Mouse (Mus musculus): Measurements from ENCODE around the gene Pcdh15. TPM values are rescaled to one million over a fixed set of nuclear protein-coding genes. Genes with fewer than 3 reads are reported as not detected.

Gene Pcdh15
- polyA plus RNA-seq (2014; fragmentation: Nextera tagmentation; extraction: Ambion mirVana), result 0.09 TPM in 1 of 2 replicates, not detected in the other

DNA sequence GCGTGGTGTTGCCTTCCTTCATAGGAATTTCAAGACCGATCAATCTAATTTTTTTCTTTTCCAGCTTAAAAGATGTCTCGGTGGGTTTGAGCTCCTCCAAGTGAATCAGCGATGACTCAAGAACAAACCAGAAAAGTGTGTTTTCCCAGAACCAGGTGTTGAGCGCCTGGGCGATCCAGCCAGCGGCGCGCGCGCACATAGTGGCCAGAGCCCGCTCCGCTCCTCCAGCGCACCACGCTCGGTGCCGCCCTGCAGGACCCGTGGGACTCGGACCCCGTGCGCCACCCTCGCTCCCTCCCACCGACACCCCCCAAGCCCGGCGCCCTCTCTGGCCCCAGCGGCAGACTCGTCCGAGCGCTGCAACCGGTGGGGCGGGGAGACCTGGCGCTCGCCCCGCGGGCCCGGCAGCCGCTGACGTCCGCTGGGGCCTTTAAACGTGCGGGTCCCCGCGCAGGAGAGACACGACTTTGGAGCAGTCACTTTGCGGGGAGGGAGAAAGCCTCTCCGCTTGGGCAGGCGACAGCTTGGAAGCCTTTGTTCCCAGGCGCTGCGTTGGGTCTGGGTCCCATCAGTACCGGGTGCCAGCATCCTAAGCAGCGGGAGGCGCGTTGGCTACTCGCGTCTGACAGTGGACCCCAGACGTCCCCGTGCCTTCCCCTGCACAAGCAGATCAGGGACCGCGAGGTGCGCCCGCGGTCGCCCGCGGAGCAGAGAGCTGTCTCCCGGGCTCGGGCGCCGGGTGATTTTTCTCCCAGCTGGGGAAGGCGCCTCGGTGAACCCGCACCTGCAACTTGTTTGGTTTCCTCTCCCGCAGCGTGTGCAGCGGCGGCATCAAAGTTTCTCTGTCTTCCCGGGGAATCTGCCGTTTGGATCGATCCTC is at the start of gene Pcdh15:
TSS of gene Pcdh15 (plus strand) at position 377 of the 880 bp plus-strand sequence.
- Histone ChIP-seq H3K4me1 (ENCODE audit: insufficient read depth) (no peaks in the 10 kb centered on the region), H3K36me3 (ENCODE audit: insufficient read depth) (no peaks in the 10 kb centered on the region), H3K4me3 (ENCODE audit: low read depth, low read length) (peak within 1 kb of the TSS; percentile 51), H3K9ac (peak within 1 kb of the TSS; percentile 13; the same call in 1 of the 2 replicates), H3K9me3 (ENCODE audit: low read depth, low read length) (no peaks in the 10 kb centered on the region), H3K27me3 (ENCODE audit: insufficient read depth, low read length) (peaks cover 62% of the 10 kb centered on the region), H3K4me2 (peak within 1 kb of the TSS; percentile 94), H3K27ac (ENCODE audit: low read depth) (no peak within 1 kb of the TSS)
- no peak for TF ChIP-seq CTCF (IDR thresholded peaks at IDR 0.05; ENCODE audit: low read depth)
- ATAC-seq (ENCODE audit: insufficient read depth) (peak; percentile 57; the same call in 1 of the 2 replicates), DNase-seq (peak; percentile 20)
- under 1% methylated on average over 78 of the region's 79 CpGs for whole genome bisulfite sequencing

GRCm38 (mm10) chr10:73052074-73052473 is 47.1 kb upstream of the Pcdh15 start:
- no peak overlapping the region for H3K4me3 ChIP-seq (ENCODE audit: low read depth, low read length)
- H3K4me1 ChIP-seq (ENCODE audit: insufficient read depth), result no peaks in the 10 kb centered on the region
- no peak overlapping the region for H3K4me2 ChIP-seq
- H3K27me3 ChIP-seq (ENCODE audit: insufficient read depth, low read length), result no peaks in the 10 kb centered on the region
- WGBS, result 67% methylated on average over 6 of the region's 6 CpGs
- no peak overlapping the region for H3K27ac ChIP-seq (ENCODE audit: low read depth)
- DNase-seq (peak; percentile 2), ATAC-seq (ENCODE audit: insufficient read depth) (no peak)
- no peaks in the 10 kb centered on the region for H3K36me3 ChIP-seq (ENCODE audit: insufficient read depth)
- no peak for TF ChIP-seq CTCF (IDR thresholded peaks at IDR 0.05; ENCODE audit: low read depth)
- H3K9ac ChIP-seq, result no peak overlapping the region
- H3K9me3 ChIP-seq (ENCODE audit: low read depth, low read length), result no peaks in the 10 kb centered on the region

GRCm38 (mm10) chr10:73059726-73060230 is 39.4 kb upstream of the Pcdh15 start:
- ATAC-seq (ENCODE audit: insufficient read depth) (no peak), DNase-seq (peak; percentile 39)
- no peaks in the 10 kb centered on the region for H3K36me3 ChIP-seq (ENCODE audit: insufficient read depth)
- H3K27ac ChIP-seq (ENCODE audit: low read depth), result no peak overlapping the region
- TF ChIP-seq CTCF (IDR thresholded peaks at IDR 0.05; ENCODE audit: low read depth), result no peak
- H3K4me2 ChIP-seq, result no peak overlapping the region
- H3K27me3 ChIP-seq (ENCODE audit: insufficient read depth, low read length), result no peaks in the 10 kb centered on the region
- H3K9ac ChIP-seq, result no peak overlapping the region
- WGBS, result 75% methylated on average over 2 of the region's 2 CpGs
- no peak overlapping the region for H3K4me3 ChIP-seq (ENCODE audit: low read depth, low read length)
- H3K9me3 ChIP-seq (ENCODE audit: low read depth, low read length), result no peaks in the 10 kb centered on the region
- H3K4me1 ChIP-seq (ENCODE audit: insufficient read depth), result no peaks in the 10 kb centered on the region

DNA sequence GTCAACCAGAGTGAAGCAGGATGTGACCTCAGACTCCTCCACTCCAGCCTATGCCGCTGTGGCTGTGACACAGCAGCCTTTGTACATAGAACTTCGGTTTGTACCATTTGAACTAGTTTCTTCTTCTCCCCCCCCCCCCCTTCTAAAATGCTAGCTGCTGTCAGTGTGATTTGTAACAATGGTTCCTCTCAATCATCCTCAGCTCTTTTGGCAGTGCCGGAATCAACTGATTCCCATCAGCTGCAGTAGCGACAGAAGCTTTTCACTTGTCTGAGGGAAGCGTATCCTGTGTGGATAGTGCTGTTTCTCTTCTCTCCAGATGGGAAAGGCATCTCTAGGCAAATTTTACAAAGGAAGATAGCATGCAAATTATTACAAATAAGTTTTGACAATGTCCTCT is 12.4 kb upstream of the Pcdh15 start:
- no peak overlapping the region for H3K4me2 ChIP-seq
- H3K9ac ChIP-seq, result no peak overlapping the region
- no peaks in the 10 kb centered on the region for H3K9me3 ChIP-seq (ENCODE audit: low read depth, low read length)
- no peaks in the 10 kb centered on the region for H3K27me3 ChIP-seq (ENCODE audit: insufficient read depth, low read length)
- no peak overlapping the region for H3K27ac ChIP-seq (ENCODE audit: low read depth)
- DNase-seq, result no peak
- 70% methylated on average over 5 of the region's 5 CpGs for WGBS
- TF ChIP-seq CTCF (IDR thresholded peaks at IDR 0.05; ENCODE audit: low read depth), result no peak
- no peaks in the 10 kb centered on the region for H3K36me3 ChIP-seq (ENCODE audit: insufficient read depth)
- no peak for ATAC-seq (ENCODE audit: insufficient read depth)
- H3K4me3 ChIP-seq (ENCODE audit: low read depth, low read length), result no peak overlapping the region
- H3K4me1 ChIP-seq (ENCODE audit: insufficient read depth), result no peaks in the 10 kb centered on the region

- Histone ChIP-seq H3K27me3 (ENCODE audit: insufficient read depth, low read length) (peaks cover 55% of the 10 kb centered on the region), H3K4me1 (ENCODE audit: insufficient read depth) (no peaks in the 10 kb centered on the region), H3K4me3 (ENCODE audit: low read depth, low read length) (peak overlapping the region; percentile 12; the same call in 1 of the 2 replicates), H3K4me2 (peak overlapping the region; percentile 48), H3K9ac (no peak overlapping the region), H3K36me3 (ENCODE audit: insufficient read depth) (no peaks in the 10 kb centered on the region), H3K9me3 (ENCODE audit: low read depth, low read length) (no peaks in the 10 kb centered on the region), H3K27ac (ENCODE audit: low read depth) (no peak overlapping the region)
- WGBS, result 1% methylated on average over 17 of the region's 17 CpGs
- ATAC-seq (ENCODE audit: insufficient read depth) (no peak), DNase-seq (peak; percentile 15)
- no peak for TF ChIP-seq CTCF (IDR thresholded peaks at IDR 0.05; ENCODE audit: low read depth)
Measured at GRCm38 (mm10) chr10:73096531-73097135, 2.5 kb upstream of the Pcdh15 start.

DNA sequence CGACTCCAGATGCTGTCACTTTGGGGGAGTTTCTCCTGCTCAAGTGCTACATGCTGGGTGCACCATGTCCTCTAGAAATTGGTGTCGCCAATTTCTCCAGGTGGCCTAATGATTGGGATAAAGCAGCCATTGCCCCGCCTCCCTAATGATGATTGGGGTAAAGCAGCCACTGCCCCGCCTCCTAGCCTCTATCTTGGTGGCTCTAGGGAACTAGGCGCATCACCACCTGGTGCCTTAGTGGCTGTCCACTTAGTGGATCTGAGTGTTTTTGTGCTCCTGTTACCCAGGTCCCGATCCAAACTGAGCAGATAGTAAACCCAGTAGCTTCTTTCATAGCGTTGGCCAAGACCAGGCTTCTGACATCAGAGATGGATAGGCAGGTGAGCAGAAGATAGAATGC is 2.0 kb upstream of the Pcdh15 start:
- Histone ChIP-seq H3K4me3 (ENCODE audit: low read depth, low read length) (peak overlapping the region; percentile 12; the same call in 1 of the 2 replicates), H3K27ac (ENCODE audit: low read depth) (no peak overlapping the region), H3K9me3 (ENCODE audit: low read depth, low read length) (no peaks in the 10 kb centered on the region), H3K9ac (no peak overlapping the region), H3K4me1 (ENCODE audit: insufficient read depth) (no peaks in the 10 kb centered on the region), H3K36me3 (ENCODE audit: insufficient read depth) (no peaks in the 10 kb centered on the region), H3K4me2 (peak overlapping the region; percentile 48), H3K27me3 (ENCODE audit: insufficient read depth, low read length) (peaks cover 60% of the 10 kb centered on the region)
- 7% methylated on average over 7 of the region's 7 CpGs for WGBS
- DNase-seq (no peak), ATAC-seq (ENCODE audit: insufficient read depth) (no peak)
- no peak for TF ChIP-seq CTCF (IDR thresholded peaks at IDR 0.05; ENCODE audit: low read depth)

GRCm38 (mm10) chr10:73097979-73098378 is 1.2 kb upstream of the Pcdh15 start:
- Histone ChIP-seq H3K27ac (ENCODE audit: low read depth) (no peak overlapping the region), H3K4me2 (0 out of 2 replicates have a peak overlapping the region, but pooled peaks have one; percentile 25), H3K9ac (no peak overlapping the region), H3K27me3 (ENCODE audit: insufficient read depth, low read length) (peaks cover 62% of the 10 kb centered on the region), H3K4me1 (ENCODE audit: insufficient read depth) (no peaks in the 10 kb centered on the region), H3K9me3 (ENCODE audit: low read depth, low read length) (no peaks in the 10 kb centered on the region), H3K36me3 (ENCODE audit: insufficient read depth) (no peaks in the 10 kb centered on the region), H3K4me3 (ENCODE audit: low read depth, low read length) (no peak overlapping the region)
- peak; percentile 81 for DNase-seq
- peak; percentile 83 for TF ChIP-seq CTCF (IDR thresholded peaks at IDR 0.05; ENCODE audit: low read depth)
- WGBS, result 1% methylated on average over 17 of the region's 17 CpGs
- ATAC-seq (ENCODE audit: insufficient read depth), result peak; percentile 23; the same call in 1 of the 2 replicates
